Mouse (Mus musculus): Measurements from ENCODE around the gene Abcd2. TPM values are rescaled to one million over a fixed set of nuclear protein-coding genes. Genes with fewer than 3 reads are reported as not detected.
A peak's percentile ranks its signal among the peaks of the same experiment; 100 is the strongest.

Gene Abcd2
- 10 to 100 TPM; 16.7 to 20.6 (median 19.1) TPM for total RNA-seq (2022)

GRCm38 (mm10) chr15:91191412-91192222 is at the start of gene Abcd2:
Abcd2 (minus strand) TSS chr15:91191799.
- peak; percentile 56 to 72 for DNase-seq (ENCODE audit: low spot score in 2 of 2)

DNA sequence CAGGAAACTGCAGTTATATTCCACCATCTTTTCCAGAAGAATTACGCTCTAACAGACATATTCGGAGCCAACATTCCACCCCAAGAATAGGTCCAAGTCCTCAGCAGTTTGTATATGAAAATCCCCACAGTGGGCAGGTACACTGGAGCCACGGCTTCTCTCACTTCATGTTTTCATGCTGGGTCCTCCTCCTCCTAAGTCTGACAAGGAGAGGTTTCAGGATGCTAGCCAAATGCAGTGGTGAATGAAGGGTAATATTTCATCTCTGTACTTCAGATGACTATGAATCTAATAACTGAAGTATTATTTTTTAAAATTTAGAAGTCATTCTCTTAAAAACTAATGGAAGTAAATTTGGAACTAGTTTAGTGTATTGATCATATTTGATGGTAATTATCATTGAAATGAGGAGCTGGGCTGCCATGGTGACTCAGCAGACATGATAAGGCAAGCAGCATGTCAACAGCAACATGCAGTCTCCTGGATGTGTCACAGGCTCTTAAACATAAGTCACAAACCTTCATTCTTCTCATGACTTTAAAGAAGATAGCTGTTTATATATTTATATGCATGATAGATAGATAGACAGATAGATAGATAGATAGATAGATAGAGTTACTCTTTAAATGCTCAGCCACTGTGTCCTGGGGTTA is 49.2 kb upstream of the Abcd2 start:
- no peak for DNase-seq (ENCODE audit: low spot score in 2 of 2)

- no peak for DNase-seq (ENCODE audit: low spot score in 2 of 2)
These were observed 45.7 kb upstream of the Abcd2 start for GRCm38 (mm10) chr15:91237294-91237693.

GRCm38 (mm10) chr15:91206518-91206917 is 14.9 kb upstream of the Abcd2 start:
- DNase-seq (ENCODE audit: low spot score in 2 of 2) = no peak

GRCm38 (mm10) chr15:91203521-91203920 is 11.9 kb upstream of the Abcd2 start:
- no peak for DNase-seq (ENCODE audit: low spot score in 2 of 2)

GRCm38 (mm10) chr15:91202486-91202885 is 10.9 kb upstream of the Abcd2 start:
- DNase-seq (ENCODE audit: low spot score in 2 of 2) = no peak

GRCm38 (mm10) chr15:91200833-91201232 is 9.2 kb upstream of the Abcd2 start:
- DNase-seq (ENCODE audit: low spot score in 2 of 2) = no peak

- DNase-seq (ENCODE audit: low spot score in 2 of 2) = no peak
These were observed 7.8 kb upstream of the Abcd2 start, which contains the start of gene CN725425 for GRCm38 (mm10) chr15:91199256-91199905. CN725425 (plus strand) TSS chr15:91199494.

- no peak for DNase-seq (ENCODE audit: low spot score in 2 of 2)
These were observed 612 bp upstream of the Abcd2 start for GRCm38 (mm10) chr15:91192223-91192598.

DNA sequence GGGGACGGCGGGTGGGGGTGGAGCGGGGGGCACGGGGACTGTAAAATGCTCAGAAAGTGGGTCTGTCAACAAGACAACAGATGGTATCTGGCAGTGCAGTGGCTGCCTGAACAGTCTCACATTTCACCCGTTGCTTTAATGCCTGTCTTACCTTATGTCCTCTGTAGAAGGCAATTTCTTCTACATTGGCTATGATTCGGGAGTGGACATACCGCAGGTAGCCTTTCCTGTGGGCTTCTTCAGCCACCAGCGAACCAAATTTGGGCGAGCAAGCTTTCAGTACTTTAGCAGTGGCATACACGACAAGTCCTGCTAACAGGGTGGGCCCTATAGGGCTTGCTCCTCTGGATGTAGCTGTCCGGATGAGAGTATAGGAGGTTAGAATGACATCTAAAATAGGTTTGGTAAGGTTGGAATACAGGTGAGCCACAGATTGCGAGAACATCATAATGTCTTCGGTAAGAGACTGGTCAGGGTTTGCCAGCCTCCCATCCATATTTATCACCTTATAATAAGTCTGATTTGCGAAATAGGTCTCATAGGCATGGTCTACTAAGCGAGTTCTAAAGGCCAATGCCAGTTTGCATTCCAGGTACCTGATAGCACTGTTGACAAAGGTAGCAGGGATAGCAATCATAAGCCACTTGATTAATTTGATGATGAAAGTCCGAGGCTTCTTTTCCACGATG is 936 bp downstream of the Abcd2 start:
- DNase-seq (ENCODE audit: low spot score in 2 of 2) = no peak

- no peak for DNase-seq (ENCODE audit: low spot score in 2 of 2)
These were observed 1.6 kb downstream of the Abcd2 start for GRCm38 (mm10) chr15:91190026-91190425.

DNA sequence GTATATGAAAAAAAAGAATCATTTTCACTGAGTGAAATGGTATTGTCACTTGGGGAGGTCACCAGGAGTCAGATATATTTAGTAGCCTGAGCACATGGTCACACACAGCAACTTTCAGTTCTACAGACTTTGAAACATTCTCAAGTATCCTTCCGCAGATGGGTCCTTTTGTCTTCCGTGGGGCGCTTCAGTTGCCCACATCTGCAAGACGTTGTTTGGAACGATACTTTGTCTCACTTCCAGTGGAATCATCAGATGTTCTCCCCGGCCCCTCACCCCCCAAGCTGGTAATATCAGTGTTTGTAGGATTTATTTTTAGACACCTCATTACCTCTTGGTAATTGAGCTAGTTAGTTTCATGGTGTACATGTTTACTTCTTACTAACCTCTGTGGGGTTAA is 5.2 kb downstream of the Abcd2 start:
- DNase-seq (ENCODE audit: low spot score in 2 of 2) = no peak

- no peak for DNase-seq (ENCODE audit: low spot score in 2 of 2)
These were observed 11.5 kb downstream of the Abcd2 start for GRCm38 (mm10) chr15:91179911-91180622.

GRCm38 (mm10) chr15:91178656-91179314 is 12.8 kb downstream of the Abcd2 start:
- no peak for DNase-seq (ENCODE audit: low spot score in 2 of 2)

- DNase-seq (ENCODE audit: low spot score in 2 of 2) = no peak
These were observed 19.4 kb downstream of the Abcd2 start for GRCm38 (mm10) chr15:91172193-91172592.

GRCm38 (mm10) chr15:91171332-91171731 is 20.3 kb downstream of the Abcd2 start:
- DNase-seq (ENCODE audit: low spot score in 2 of 2) = no peak

- no peak for DNase-seq (ENCODE audit: low spot score in 2 of 2)
These were observed 20.8 kb downstream of the Abcd2 start for GRCm38 (mm10) chr15:91170602-91171328.

- DNase-seq (ENCODE audit: low spot score in 2 of 2) = no peak
These were observed 23.6 kb downstream of the Abcd2 start for GRCm38 (mm10) chr15:91167850-91168562.

DNA sequence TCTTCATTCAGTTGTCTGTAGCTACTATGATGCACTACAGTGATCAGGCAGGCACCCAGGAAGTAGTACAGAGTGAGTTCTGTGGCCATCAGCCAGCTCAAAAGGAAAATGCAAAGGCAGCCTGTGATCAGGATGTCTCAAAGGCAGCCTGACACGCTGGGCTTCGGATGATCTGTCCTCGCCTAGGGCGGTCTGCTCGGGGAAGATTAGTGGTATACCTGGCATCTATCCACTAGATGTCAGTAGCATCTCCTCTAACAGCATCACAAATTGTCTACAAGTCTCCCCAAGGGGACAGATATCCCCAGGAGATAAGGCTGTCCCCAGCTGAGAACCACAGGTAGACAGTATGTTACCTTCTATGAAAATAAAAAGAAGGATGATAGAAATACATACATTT is 26.6 kb downstream of the Abcd2 start:
- DNase-seq (ENCODE audit: low spot score in 2 of 2) = no peak
